Mouse (Mus musculus) liver, embryonic 14.5 days (tissue): ENCODE data around the gene Ldb1.

Experiments used
- CTCF ChIP-seq: IDR thresholded peaks from 2 replicates; pipeline ENCODE4 v1.5.1; 2016; ENCODE audit warnings: antibody characterized with exemption, low read depth, control low read depth
- EP300 ChIP-seq: IDR thresholded peaks from 2 replicates; pipeline ENCODE4 v1.6.1; 2016; ENCODE audit warnings: antibody characterized with exemption, low read depth

GRCm38 (mm10) chr19:45997365-45997764, 47.6 kb downstream of the Ldb1 start:
- TF ChIP-seq CTCF, result no peak
- TF ChIP-seq EP300, result no peak
